Mouse (Mus musculus) liver, embryonic 12.5 days (tissue): ENCODE data around the gene Prrx1. TPM values are rescaled to one million over a fixed set of nuclear protein-coding genes. Genes with fewer than 3 reads are reported as not detected.

Experiments used
- ATAC-seq: fragments of 200-750 bp; cut with Nextera tagmentation; 2 replicates; pipeline ENCODE4 v1.8.0; 2017; ENCODE audit warnings: moderate number of reproducible peaks, mild to moderate bottlenecking, moderate library complexity
- H3K27ac ChIP-seq: fragments of 300-500 bp; sonication (generic); 2 replicates; pipeline ENCODE4 v1.5.1; 2016; ENCODE audit warnings: mild to moderate bottlenecking
- H3K27me3 ChIP-seq: fragments of 300-500 bp; sonication (generic); replicated peaks from 2 replicates; pipeline ENCODE4 v1.6.1; 2016; ENCODE audit warnings: mild to moderate bottlenecking, moderate library complexity
- H3K36me3 ChIP-seq: fragments of 300-500 bp; sonication (generic); 2 replicates; pipeline ENCODE4 v1.6.1; 2016; ENCODE audit warnings: mild to moderate bottlenecking, moderate library complexity
- H3K4me1 ChIP-seq: fragments of 300-500 bp; sonication (generic); 2 replicates; pipeline ENCODE4 v1.6.1; 2016
- H3K4me2 ChIP-seq: fragments of 300-500 bp; sonication (generic); 2 replicates; pipeline ENCODE4 v1.6.1; 2016; ENCODE audit warnings: mild to moderate bottlenecking, moderate library complexity
- H3K4me3 ChIP-seq: fragments of 300-500 bp; sonication (generic); 2 replicates; pipeline ENCODE4 v1.5.1; 2016; ENCODE audit warnings: mild to moderate bottlenecking, moderate library complexity
- H3K9ac ChIP-seq: fragments of 300-500 bp; sonication (generic); 2 replicates; pipeline ENCODE4 v1.6.1; 2016; ENCODE audit warnings: mild to moderate bottlenecking, moderate library complexity
- H3K9me3 ChIP-seq: fragments of 300-500 bp; sonication (generic); replicated peaks from 2 replicates; pipeline ENCODE4 v1.6.1; 2016; ENCODE audit warnings: mild to moderate bottlenecking, moderate library complexity
- WGBS: fragments of 180-500 bp; shearing (Covaris S2); methylation state at CpG from one replicate; pipeline ENCODE4 v1.1.7; 2016; ENCODE audit not compliant: insufficient replicate concordance; 5-methylcytosine and 5-hydroxymethylcytosine counted together
- polyA plus RNA-seq: library from polyadenylated mRNA; unstranded; fragments of >200 nt; fragmentation: Nextera tagmentation; extraction: Ambion mirVana; gene quantifications from 2 replicates; pipeline ENCODE4 v1.2.1, GENCODE M21; 2016

Prrx1 gene
- polyA plus RNA-seq, 1 experiment from 2014 or later: 0.62 TPM

DNA sequence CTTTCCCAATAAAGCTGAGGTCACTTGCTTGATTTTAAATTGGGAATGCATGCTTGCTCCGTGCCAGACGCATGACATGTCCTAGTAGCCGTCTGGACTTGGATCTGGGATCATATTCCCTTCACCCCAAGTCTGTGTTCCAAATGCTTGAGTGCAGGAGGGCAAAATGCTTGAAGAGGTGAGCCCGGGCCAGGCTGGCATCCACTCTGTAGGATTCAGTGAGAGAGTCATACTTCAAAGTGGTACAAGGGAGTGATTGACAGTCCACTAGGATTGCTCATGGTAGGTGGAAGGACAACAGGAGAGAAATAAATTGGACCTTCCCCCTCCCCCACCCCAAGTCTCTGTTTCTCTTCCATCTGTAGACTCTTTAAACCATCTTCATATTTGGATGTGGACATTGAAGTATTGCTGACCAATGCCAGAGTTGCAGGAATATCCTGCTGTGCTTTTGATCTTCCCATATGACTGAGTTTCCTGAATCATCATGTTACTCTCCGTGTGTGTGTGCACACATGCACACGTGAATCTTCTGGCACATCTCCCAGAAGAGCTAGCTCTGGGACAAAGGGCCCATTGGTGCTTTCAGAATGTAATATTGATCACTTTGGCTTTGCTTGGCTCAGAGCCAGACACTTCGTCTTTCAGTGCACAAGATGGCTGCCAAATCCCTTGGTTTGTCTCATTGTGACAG, 25.2 kb upstream of the Prrx1 start:
- H3K4me2 ChIP-seq: no peak overlapping the region
- no peaks in the 10 kb centered on the region for H3K4me1 ChIP-seq
- H3K36me3 ChIP-seq: no peaks in the 10 kb centered on the region
- no peaks in the 10 kb centered on the region for H3K9me3 ChIP-seq
- H3K27me3 ChIP-seq: no peaks in the 10 kb centered on the region
- H3K27ac ChIP-seq: no peak overlapping the region
- no peak overlapping the region for H3K9ac ChIP-seq
- H3K4me3 ChIP-seq: no peak overlapping the region
- 54% methylated on average over 7 of the region's 7 CpGs for WGBS
- no peak for ATAC-seq

GRCm38 (mm10) chr1:163337821-163338220, 24.3 kb upstream of the Prrx1 start:
- H3K36me3 ChIP-seq: no peaks in the 10 kb centered on the region
- H3K4me2 ChIP-seq: no peak overlapping the region
- no peak overlapping the region for H3K27ac ChIP-seq
- H3K9ac ChIP-seq: no peak overlapping the region
- H3K27me3 ChIP-seq: no peaks in the 10 kb centered on the region
- H3K4me1 ChIP-seq: no peaks in the 10 kb centered on the region
- WGBS: 74% methylated on average over 2 of the region's 2 CpGs
- H3K9me3 ChIP-seq: no peaks in the 10 kb centered on the region
- ATAC-seq: no peak
- H3K4me3 ChIP-seq: no peak overlapping the region

- WGBS: 62% methylated on average over 2 of the region's 2 CpGs
- ATAC-seq: no peak
- H3K9ac ChIP-seq: no peak overlapping the region
Measured at GRCm38 (mm10) chr1:163327279-163327678, 13.8 kb upstream of the Prrx1 start.

DNA sequence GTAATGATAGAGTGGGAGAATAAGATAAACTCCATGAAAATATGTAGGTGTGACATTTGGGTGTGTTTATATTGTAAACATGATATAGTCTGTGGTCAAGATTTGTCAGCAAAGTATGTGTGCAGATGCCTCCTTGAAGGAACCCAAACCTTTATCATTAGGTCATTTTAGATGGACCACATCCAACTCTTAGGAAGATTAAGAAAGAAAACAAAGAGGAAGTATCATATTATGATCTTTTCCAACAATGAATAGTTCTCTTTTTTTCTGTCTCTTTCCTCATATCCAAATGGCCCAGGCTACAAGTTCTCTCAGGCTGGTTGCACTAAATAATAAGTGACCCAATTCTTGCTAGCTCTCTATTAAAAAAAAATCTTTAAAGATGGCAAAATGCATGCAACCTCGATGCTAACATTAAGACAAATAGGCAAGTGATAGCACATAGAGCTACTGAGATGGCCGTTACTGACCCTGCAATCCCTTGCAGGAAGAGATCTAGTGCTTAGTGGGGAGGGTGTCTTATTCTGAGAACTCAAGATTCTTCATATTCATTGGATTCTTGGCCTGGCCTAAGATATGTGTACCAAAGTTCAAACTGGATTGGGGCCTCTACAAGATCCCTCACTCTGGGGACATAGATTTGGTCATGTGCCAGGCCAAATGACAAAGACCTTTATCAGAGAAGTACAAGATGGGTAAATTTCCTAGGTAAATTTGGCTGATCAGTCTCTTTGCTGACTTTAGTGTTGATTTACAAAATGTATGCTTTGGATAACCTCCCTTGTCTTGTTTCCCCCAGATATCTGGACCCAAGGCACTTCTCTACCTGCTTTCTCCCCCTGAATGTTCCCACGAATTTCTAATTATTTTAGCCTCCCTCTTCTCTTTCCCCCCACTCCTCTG, 6.4 kb upstream of the Prrx1 start:
- H3K9me3 ChIP-seq: 0 out of 2 replicates have a peak, but pooled peaks cover 3% of the 10 kb centered on the region
- no peak overlapping the region for H3K4me3 ChIP-seq
- peaks cover 14% of the 10 kb centered on the region for H3K27me3 ChIP-seq
- ATAC-seq: no peak
- H3K36me3 ChIP-seq: no peaks in the 10 kb centered on the region
- H3K9ac ChIP-seq: no peak overlapping the region
- no peak overlapping the region for H3K27ac ChIP-seq
- no peak overlapping the region for H3K4me2 ChIP-seq
- no peaks in the 10 kb centered on the region for H3K4me1 ChIP-seq
- 39% methylated on average over 3 of the region's 3 CpGs for WGBS

More at GRCm38 (mm10) chr1:163327279-163327678, 13.8 kb upstream of the Prrx1 start:
- Histone ChIP-seq H3K27me3 (no peaks in the 10 kb centered on the region), H3K9me3 (0 out of 2 replicates have a peak, but pooled peaks cover 3% of the 10 kb centered on the region), H3K4me2 (no peak overlapping the region), H3K36me3 (no peaks in the 10 kb centered on the region), H3K27ac (no peak overlapping the region), H3K4me3 (no peak overlapping the region), H3K4me1 (no peaks in the 10 kb centered on the region)

DNA sequence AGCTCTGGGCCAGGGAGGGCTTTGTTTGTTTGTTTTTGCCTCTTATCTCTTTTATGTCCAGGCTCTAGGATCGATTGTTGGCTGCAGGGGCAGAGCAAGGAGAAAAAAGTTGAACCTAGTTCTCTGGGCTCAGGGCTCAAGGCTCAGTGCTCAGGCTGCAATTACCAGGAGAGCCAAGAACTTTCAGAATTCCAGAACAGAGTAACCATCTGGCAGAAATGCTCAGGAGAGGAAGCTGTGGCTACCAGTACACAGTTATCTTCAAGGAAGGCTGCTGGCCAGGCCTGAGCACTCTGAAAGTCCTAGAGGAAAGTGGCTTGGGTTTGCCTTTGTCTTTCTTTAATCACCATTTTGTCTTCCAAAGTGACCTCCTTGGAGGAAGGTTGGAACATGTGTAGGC, 3.4 kb upstream of the Prrx1 start:
- no peak for ATAC-seq
- H3K9ac ChIP-seq: no peak overlapping the region
- H3K4me2 ChIP-seq: no peak overlapping the region
- no peaks in the 10 kb centered on the region for H3K9me3 ChIP-seq
- no peak overlapping the region for H3K4me3 ChIP-seq
- H3K27me3 ChIP-seq: peaks cover 44% of the 10 kb centered on the region
- no peak overlapping the region for H3K27ac ChIP-seq
- 6% methylated on average over 1 of the region's 1 CpGs for WGBS
- no peaks in the 10 kb centered on the region for H3K4me1 ChIP-seq
- H3K36me3 ChIP-seq: no peaks in the 10 kb centered on the region

DNA sequence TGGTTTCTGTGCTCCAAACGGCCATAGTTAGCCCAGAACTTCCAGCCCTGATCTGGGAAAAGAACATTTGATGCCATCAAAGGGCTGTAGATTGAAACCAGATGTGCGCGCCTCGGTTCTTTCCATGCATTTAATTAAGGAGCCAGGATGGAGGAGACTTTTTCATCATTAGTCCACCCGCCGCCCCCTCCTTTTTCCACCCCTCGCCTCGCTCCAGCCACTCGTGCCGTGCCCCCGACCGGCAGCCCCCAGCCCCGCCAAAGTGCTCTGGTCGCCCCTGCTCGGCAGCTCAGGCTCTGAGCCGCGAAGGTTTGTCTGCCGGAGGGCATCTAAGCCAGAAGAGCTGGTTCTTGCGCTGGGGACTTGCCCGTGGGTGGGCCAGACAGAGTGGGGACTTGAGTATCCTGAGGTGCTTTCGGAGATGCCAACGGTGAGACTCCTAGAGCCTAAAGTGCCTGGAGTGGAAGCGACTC, 1.4 kb upstream of the Prrx1 start:
- Histone ChIP-seq H3K9ac (no peak overlapping the region), H3K27ac (no peak overlapping the region), H3K9me3 (no peaks in the 10 kb centered on the region), H3K4me2 (peak overlapping the region; percentile 68), H3K36me3 (no peaks in the 10 kb centered on the region), H3K4me3 (peak overlapping the region; percentile 14; the same call in 1 of the 2 replicates), H3K27me3 (peaks cover 64% of the 10 kb centered on the region), H3K4me1 (no peaks in the 10 kb centered on the region)
- WGBS: 3% methylated on average over 23 of the region's 23 CpGs
- ATAC-seq: no peak

- Histone ChIP-seq H3K27ac (no peak overlapping the region), H3K4me1 (no peaks in the 10 kb centered on the region), H3K9ac (no peak overlapping the region), H3K36me3 (no peaks in the 10 kb centered on the region), H3K27me3 (peaks cover 72% of the 10 kb centered on the region), H3K4me2 (peak overlapping the region; percentile 68), H3K9me3 (no peaks in the 10 kb centered on the region), H3K4me3 (peak overlapping the region; percentile 42)
- 1% methylated on average over 21 of the region's 21 CpGs for WGBS
- no peak for ATAC-seq
Measured at GRCm38 (mm10) chr1:163313921-163314725, 613 bp upstream of the Prrx1 start.

GRCm38 (mm10) chr1:163311861-163312811, 1.4 kb downstream of the Prrx1 start:
- Histone ChIP-seq H3K9me3 (no peaks in the 10 kb centered on the region), H3K9ac (0 out of 2 replicates have a peak overlapping the region, but pooled peaks have one; percentile 4), H3K27me3 (peaks cover 91% of the 10 kb centered on the region), H3K27ac (no peak overlapping the region), H3K36me3 (no peaks in the 10 kb centered on the region), H3K4me2 (peak overlapping the region; percentile 68), H3K4me3 (peak overlapping the region; percentile 42), H3K4me1 (no peaks in the 10 kb centered on the region)
- 0 out of 2 replicates have a peak, but pooled peaks have one; percentile 21 for ATAC-seq
- WGBS: under 1% methylated on average over 59 of the region's 59 CpGs

DNA sequence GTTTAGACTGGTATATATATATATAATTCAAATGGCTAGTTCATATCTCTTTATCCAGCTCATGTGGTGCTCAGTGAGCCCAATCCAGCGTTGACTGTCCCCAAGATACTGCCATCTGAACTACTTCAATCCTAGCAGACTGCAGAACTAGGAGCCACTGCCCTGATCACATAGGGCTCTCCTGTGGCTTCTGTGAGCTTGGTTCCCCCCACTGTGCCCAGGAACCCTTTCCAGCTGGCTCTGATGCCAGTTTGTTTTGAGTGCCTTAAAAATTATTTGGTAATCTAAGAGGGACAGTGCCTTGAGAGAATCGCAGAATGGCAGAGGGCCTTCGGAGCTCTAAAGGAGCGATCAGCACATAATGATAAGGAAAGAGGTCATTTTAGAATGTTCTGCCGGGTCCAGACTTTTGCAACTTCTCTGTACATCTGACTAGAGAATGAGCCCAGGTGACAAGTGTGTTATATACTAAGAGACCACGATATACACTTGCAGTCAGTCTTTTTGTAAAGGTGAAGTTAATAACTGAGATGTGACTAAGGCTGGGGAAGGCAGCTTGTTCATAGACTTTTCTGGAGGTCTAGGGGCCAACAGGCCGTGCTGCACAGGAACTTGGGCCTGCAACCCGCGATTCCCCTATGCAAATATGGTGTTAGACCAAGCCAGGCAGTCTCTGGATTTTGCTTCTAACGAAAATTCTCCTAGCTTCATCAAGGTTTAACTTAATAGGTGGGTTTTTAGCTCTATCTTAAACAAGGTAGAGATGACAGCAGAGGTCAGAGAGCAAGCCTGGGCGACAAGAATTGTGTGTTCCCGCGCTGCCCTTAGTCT, 2.3 kb downstream of the Prrx1 start:
- H3K36me3 ChIP-seq: no peaks in the 10 kb centered on the region
- H3K27ac ChIP-seq: no peak overlapping the region
- peaks cover 95% of the 10 kb centered on the region for H3K27me3 ChIP-seq
- peak overlapping the region; percentile 68 for H3K4me2 ChIP-seq
- no peak overlapping the region for H3K9ac ChIP-seq
- H3K4me1 ChIP-seq: no peaks in the 10 kb centered on the region
- H3K9me3 ChIP-seq: no peaks in the 10 kb centered on the region
- H3K4me3 ChIP-seq: peak overlapping the region; percentile 42
- no peak for ATAC-seq
- WGBS: 14% methylated on average over 13 of the region's 13 CpGs

GRCm38 (mm10) chr1:163310023-163310754, 3.3 kb downstream of the Prrx1 start:
- no peaks in the 10 kb centered on the region for H3K36me3 ChIP-seq
- H3K9ac ChIP-seq: no peak overlapping the region
- no peak overlapping the region for H3K27ac ChIP-seq
- no peak overlapping the region for H3K4me2 ChIP-seq
- WGBS: 14% methylated on average over 8 of the region's 8 CpGs
- no peaks in the 10 kb centered on the region for H3K9me3 ChIP-seq
- H3K27me3 ChIP-seq: peaks cover 85% of the 10 kb centered on the region
- no peak overlapping the region for H3K4me3 ChIP-seq
- no peaks in the 10 kb centered on the region for H3K4me1 ChIP-seq
- ATAC-seq: no peak
